Mouse (Mus musculus): Measurements from ENCODE around the gene Macrod2.

DNA sequence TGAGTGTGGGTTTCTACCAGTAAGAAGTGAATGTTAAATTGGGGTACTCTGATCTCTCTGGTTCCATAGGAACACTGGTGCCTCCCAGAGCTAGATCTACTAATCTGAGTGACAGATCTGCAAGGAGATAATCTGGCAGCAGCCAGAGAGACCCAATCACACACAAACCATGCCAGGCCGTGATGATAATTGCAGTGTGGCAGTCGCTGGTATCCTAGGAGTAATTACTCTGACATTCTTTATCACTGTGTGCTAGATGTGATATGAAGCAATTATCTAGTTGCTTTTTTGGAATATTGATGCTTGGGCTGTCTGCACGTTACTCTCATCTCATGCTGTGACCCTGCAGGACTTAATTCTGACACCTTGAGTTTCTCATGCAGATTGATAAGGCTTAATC lies 1518.4 kb downstream of the Macrod2 start:
- TF ChIP-seq POLR2A (IDR thresholded peaks at IDR 0.05; ENCODE audit: borderline replicate concordance, insufficient read depth, low read length) (no peak), CTCF (IDR thresholded peaks at IDR 0.05; ENCODE audit: borderline replicate concordance, insufficient read depth, low read depth, low read length) (no peak)

Data from cerebellum, adult 2 months (tissue).